Mouse (Mus musculus): ENCODE results near the gene Camta1. TPM values are rescaled to one million over a fixed set of nuclear protein-coding genes. Genes with fewer than 3 reads are reported as not detected.

The Camta1 gene
- polyA plus RNA-seq, 1 experiment from 2014 or later: 83.5 TPM

- no peak overlapping the region for H3K9ac ChIP-seq (replicated peaks; ENCODE audit: low read length)
- no peaks in the 10 kb centered on the region for H3K36me3 ChIP-seq (ENCODE audit: insufficient read depth, low read length)
- no peak for ATAC-seq (ENCODE audit: low FRiP score, low TSS enrichment)
- H3K4me2 ChIP-seq (replicated peaks; ENCODE audit: low read depth, low read length): no peak overlapping the region
- H3K4me1 ChIP-seq (ENCODE audit: insufficient read depth, low read length): no peaks in the 10 kb centered on the region
- H3K27ac ChIP-seq (ENCODE audit: low read length): no peak overlapping the region
- H3K4me3 ChIP-seq (ENCODE audit: low read length): no peak overlapping the region
- no peaks in the 10 kb centered on the region for H3K27me3 ChIP-seq (ENCODE audit: insufficient read depth, low read length)
- 54% methylated on average over 12 of the region's 12 CpGs for WGBS
- no peaks in the 10 kb centered on the region for H3K9me3 ChIP-seq (ENCODE audit: low read length)
These were observed 637.7 kb downstream of the Camta1 start for GRCm38 (mm10) chr4:151224017-151224416.

GRCm38 (mm10) chr4:151223263-151223996, 638.2 kb downstream of the Camta1 start:
- Histone ChIP-seq H3K4me2 (replicated peaks; ENCODE audit: low read depth, low read length) (no peak overlapping the region), H3K27me3 (ENCODE audit: insufficient read depth, low read length) (no peaks in the 10 kb centered on the region), H3K27ac (ENCODE audit: low read length) (no peak overlapping the region), H3K9me3 (ENCODE audit: low read length) (no peaks in the 10 kb centered on the region), H3K36me3 (ENCODE audit: insufficient read depth, low read length) (no peaks in the 10 kb centered on the region), H3K4me1 (ENCODE audit: insufficient read depth, low read length) (no peaks in the 10 kb centered on the region), H3K9ac (replicated peaks; ENCODE audit: low read length) (no peak overlapping the region), H3K4me3 (ENCODE audit: low read length) (no peak overlapping the region)
- WGBS: 54% methylated on average over 13 of the region's 13 CpGs
- ATAC-seq (ENCODE audit: low FRiP score, low TSS enrichment): no peak

- no peak overlapping the region for H3K4me3 ChIP-seq (ENCODE audit: low read length)
- H3K4me1 ChIP-seq (ENCODE audit: insufficient read depth, low read length): no peaks in the 10 kb centered on the region
- no peak for ATAC-seq (ENCODE audit: low FRiP score, low TSS enrichment)
- no peak overlapping the region for H3K27ac ChIP-seq (ENCODE audit: low read length)
- 20% methylated on average over 10 of the region's 10 CpGs for WGBS
- H3K9ac ChIP-seq (replicated peaks; ENCODE audit: low read length): no peak overlapping the region
- no peaks in the 10 kb centered on the region for H3K9me3 ChIP-seq (ENCODE audit: low read length)
- no peaks in the 10 kb centered on the region for H3K27me3 ChIP-seq (ENCODE audit: insufficient read depth, low read length)
- H3K36me3 ChIP-seq (ENCODE audit: insufficient read depth, low read length): no peaks in the 10 kb centered on the region
- H3K4me2 ChIP-seq (replicated peaks; ENCODE audit: low read depth, low read length): no peak overlapping the region
These were observed 639.0 kb downstream of the Camta1 start for GRCm38 (mm10) chr4:151222635-151223034.

GRCm38 (mm10) chr4:151216553-151217292, 645.0 kb downstream of the Camta1 start:
- ATAC-seq (ENCODE audit: low FRiP score, low TSS enrichment): no peak
- no peaks in the 10 kb centered on the region for H3K36me3 ChIP-seq (ENCODE audit: insufficient read depth, low read length)
- no peak overlapping the region for H3K9ac ChIP-seq (replicated peaks; ENCODE audit: low read length)
- no peak overlapping the region for H3K4me2 ChIP-seq (replicated peaks; ENCODE audit: low read depth, low read length)
- no peaks in the 10 kb centered on the region for H3K9me3 ChIP-seq (ENCODE audit: low read length)
- WGBS: 72% methylated on average over 15 of the region's 15 CpGs
- no peaks in the 10 kb centered on the region for H3K27me3 ChIP-seq (ENCODE audit: insufficient read depth, low read length)
- peaks cover 5% of the 10 kb centered on the region; the same call in 1 of the 2 replicates for H3K4me1 ChIP-seq (ENCODE audit: insufficient read depth, low read length)
- H3K27ac ChIP-seq (ENCODE audit: low read length): no peak overlapping the region
- H3K4me3 ChIP-seq (ENCODE audit: low read length): no peak overlapping the region

GRCm38 (mm10) chr4:151215866-151216265, 645.8 kb downstream of the Camta1 start:
- Histone ChIP-seq H3K27ac (ENCODE audit: low read length) (no peak overlapping the region), H3K4me1 (ENCODE audit: insufficient read depth, low read length) (peaks cover 5% of the 10 kb centered on the region; the same call in 1 of the 2 replicates), H3K27me3 (ENCODE audit: insufficient read depth, low read length) (no peaks in the 10 kb centered on the region), H3K9ac (replicated peaks; ENCODE audit: low read length) (no peak overlapping the region), H3K36me3 (ENCODE audit: insufficient read depth, low read length) (no peaks in the 10 kb centered on the region), H3K9me3 (ENCODE audit: low read length) (no peaks in the 10 kb centered on the region), H3K4me3 (ENCODE audit: low read length) (no peak overlapping the region), H3K4me2 (replicated peaks; ENCODE audit: low read depth, low read length) (no peak overlapping the region)
- 38% methylated on average over 4 of the region's 4 CpGs for WGBS
- no peak for ATAC-seq (ENCODE audit: low FRiP score, low TSS enrichment)

GRCm38 (mm10) chr4:151215179-151215578, 646.5 kb downstream of the Camta1 start:
- H3K4me3 ChIP-seq (ENCODE audit: low read length): no peak overlapping the region
- no peak overlapping the region for H3K4me2 ChIP-seq (replicated peaks; ENCODE audit: low read depth, low read length)
- H3K27ac ChIP-seq (ENCODE audit: low read length): no peak overlapping the region
- no peaks in the 10 kb centered on the region for H3K36me3 ChIP-seq (ENCODE audit: insufficient read depth, low read length)
- no peak overlapping the region for H3K9ac ChIP-seq (replicated peaks; ENCODE audit: low read length)
- no peak for ATAC-seq (ENCODE audit: low FRiP score, low TSS enrichment)
- H3K4me1 ChIP-seq (ENCODE audit: insufficient read depth, low read length): peaks cover 5% of the 10 kb centered on the region; the same call in 1 of the 2 replicates
- no peaks in the 10 kb centered on the region for H3K27me3 ChIP-seq (ENCODE audit: insufficient read depth, low read length)
- 63% methylated on average over 1 of the region's 1 CpGs for WGBS
- no peaks in the 10 kb centered on the region for H3K9me3 ChIP-seq (ENCODE audit: low read length)

- Histone ChIP-seq H3K4me1 (ENCODE audit: insufficient read depth, low read length) (peaks cover 5% of the 10 kb centered on the region; the same call in 1 of the 2 replicates), H3K4me2 (replicated peaks; ENCODE audit: low read depth, low read length) (no peak overlapping the region), H3K36me3 (ENCODE audit: insufficient read depth, low read length) (no peaks in the 10 kb centered on the region), H3K27ac (ENCODE audit: low read length) (no peak overlapping the region), H3K4me3 (ENCODE audit: low read length) (no peak overlapping the region), H3K9me3 (ENCODE audit: low read length) (no peaks in the 10 kb centered on the region), H3K9ac (replicated peaks; ENCODE audit: low read length) (no peak overlapping the region), H3K27me3 (ENCODE audit: insufficient read depth, low read length) (no peaks in the 10 kb centered on the region)
- ATAC-seq (ENCODE audit: low FRiP score, low TSS enrichment): no peak
- 55% methylated on average over 11 of the region's 11 CpGs for WGBS
These were observed 648.2 kb downstream of the Camta1 start for GRCm38 (mm10) chr4:151213475-151213874.

- Histone ChIP-seq H3K27ac (ENCODE audit: low read length) (no peak overlapping the region), H3K4me2 (replicated peaks; ENCODE audit: low read depth, low read length) (no peak overlapping the region), H3K9ac (replicated peaks; ENCODE audit: low read length) (no peak overlapping the region), H3K27me3 (ENCODE audit: insufficient read depth, low read length) (no peaks in the 10 kb centered on the region), H3K9me3 (ENCODE audit: low read length) (no peaks in the 10 kb centered on the region), H3K4me1 (ENCODE audit: insufficient read depth, low read length) (peaks cover 5% of the 10 kb centered on the region; the same call in 1 of the 2 replicates), H3K36me3 (ENCODE audit: insufficient read depth, low read length) (no peaks in the 10 kb centered on the region), H3K4me3 (ENCODE audit: low read length) (no peak overlapping the region)
- 85% methylated on average over 6 of the region's 6 CpGs for WGBS
- ATAC-seq (ENCODE audit: low FRiP score, low TSS enrichment): no peak
These were observed 649.7 kb downstream of the Camta1 start for GRCm38 (mm10) chr4:151211992-151212391.

GRCm38 (mm10) chr4:151207566-151207965, 654.1 kb downstream of the Camta1 start:
- H3K4me3 ChIP-seq (ENCODE audit: low read length): no peak overlapping the region
- H3K36me3 ChIP-seq (ENCODE audit: insufficient read depth, low read length): no peaks in the 10 kb centered on the region
- no peak overlapping the region for H3K9ac ChIP-seq (replicated peaks; ENCODE audit: low read length)
- ATAC-seq (ENCODE audit: low FRiP score, low TSS enrichment): no peak
- no peak overlapping the region for H3K27ac ChIP-seq (ENCODE audit: low read length)
- no peaks in the 10 kb centered on the region for H3K4me1 ChIP-seq (ENCODE audit: insufficient read depth, low read length)
- H3K9me3 ChIP-seq (ENCODE audit: low read length): no peaks in the 10 kb centered on the region
- H3K4me2 ChIP-seq (replicated peaks; ENCODE audit: low read depth, low read length): no peak overlapping the region
- no peaks in the 10 kb centered on the region for H3K27me3 ChIP-seq (ENCODE audit: insufficient read depth, low read length)
- WGBS: 69% methylated on average over 7 of the region's 7 CpGs

- Histone ChIP-seq H3K4me1 (ENCODE audit: insufficient read depth, low read length) (no peaks in the 10 kb centered on the region), H3K4me2 (replicated peaks; ENCODE audit: low read depth, low read length) (no peak overlapping the region), H3K4me3 (ENCODE audit: low read length) (no peak overlapping the region), H3K9me3 (ENCODE audit: low read length) (no peaks in the 10 kb centered on the region), H3K27me3 (ENCODE audit: insufficient read depth, low read length) (no peaks in the 10 kb centered on the region), H3K36me3 (ENCODE audit: insufficient read depth, low read length) (no peaks in the 10 kb centered on the region), H3K27ac (ENCODE audit: low read length) (no peak overlapping the region), H3K9ac (replicated peaks; ENCODE audit: low read length) (no peak overlapping the region)
- WGBS: 43% methylated on average over 6 of the region's 6 CpGs
- no peak for ATAC-seq (ENCODE audit: low FRiP score, low TSS enrichment)
These were observed 658.8 kb downstream of the Camta1 start for GRCm38 (mm10) chr4:151202891-151203290.

All from kidney, embryonic 16.5 days (tissue).